Mouse (Mus musculus) urinary bladder, postnatal 4 days (tissue): ENCODE data around the gene Gm20388.
"Not testable (repeated sequence)": the region's sequence is repeated elsewhere in the genome, so short reads cannot be mapped to it uniquely, and the experiment has no call there.

ENCODE experiments used
- DNase-seq, 2 experiments: peaks; one replicate each; pipeline ENCODE4 v3.0.0; 2021 to 2022; ENCODE audit warnings: low spot score in 2 of 2

The Gm20388 gene

DNA sequence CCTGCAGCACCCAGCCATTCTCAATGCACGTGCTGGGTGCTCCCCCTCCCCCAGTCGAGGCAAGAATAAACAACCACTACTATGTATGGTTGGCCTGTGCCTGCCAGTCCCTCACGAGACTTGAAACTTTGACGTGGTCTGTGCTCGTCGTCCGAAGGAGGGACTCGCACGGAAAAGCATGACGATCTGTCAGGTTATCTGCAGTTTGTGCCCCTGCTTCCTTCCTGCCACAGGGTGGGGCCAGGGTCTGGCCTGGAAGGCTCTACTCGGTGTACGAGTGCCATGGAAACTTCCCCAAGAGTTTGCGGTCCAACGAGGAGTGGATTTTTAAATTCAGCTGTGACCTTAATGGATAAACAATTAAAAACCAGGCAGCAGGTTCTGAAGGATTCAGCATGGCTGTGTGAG is 3896.4 kb downstream of the Gm20388 start:
- no peak for DNase-seq

GRCm38 (mm10) chr8:123807852-123808573 is 3897.4 kb downstream of the Gm20388 start:
- DNase-seq: no peak

DNA sequence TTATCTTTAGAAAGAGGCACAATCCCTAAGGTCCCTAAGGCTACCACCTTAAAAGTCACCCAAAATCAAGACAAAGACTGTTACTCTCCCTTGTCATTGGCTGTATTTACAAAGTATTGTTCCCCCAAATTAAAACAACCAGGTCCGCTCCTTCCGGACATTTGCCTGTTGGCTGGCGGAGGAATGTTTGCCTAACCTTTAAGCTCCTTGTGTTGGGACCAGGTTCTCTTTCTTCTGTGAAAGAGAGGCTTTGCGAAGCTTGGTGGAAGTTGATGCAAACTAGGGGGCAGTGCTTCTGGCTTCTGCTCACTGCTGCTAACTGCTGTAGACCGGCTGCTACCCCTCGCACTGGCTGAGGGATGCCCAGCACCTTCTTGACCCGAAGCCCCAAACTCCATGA is 3898.0 kb downstream of the Gm20388 start:
- DNase-seq: no peak

DNA sequence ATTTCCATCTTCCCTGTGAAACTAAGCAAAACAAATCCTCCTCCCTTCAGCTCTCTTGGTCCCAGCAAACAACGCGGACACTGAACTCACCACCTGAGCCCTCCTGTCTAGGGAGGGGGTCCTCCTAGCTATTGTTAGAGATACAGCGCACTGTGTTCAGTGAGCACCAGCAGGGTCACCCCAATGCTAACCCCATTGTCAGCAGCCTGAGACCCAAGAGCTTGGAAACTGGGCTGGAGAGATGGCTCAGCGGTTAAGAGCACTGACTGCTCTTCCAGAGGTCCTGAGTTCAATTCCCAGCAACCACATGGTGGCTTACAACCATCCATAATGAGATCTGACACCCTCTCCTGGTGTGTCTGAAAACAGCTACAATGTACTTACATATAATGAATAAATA is 3898.7 kb downstream of the Gm20388 start:
- DNase-seq: not testable (repeated sequence)

GRCm38 (mm10) chr8:123812227-123812626 is 3901.6 kb downstream of the Gm20388 start:
- no peak for DNase-seq

GRCm38 (mm10) chr8:123813173-123813891 is 3902.7 kb downstream of the Gm20388 start:
- DNase-seq: no peak

- no peak for DNase-seq
These were observed 3903.2 kb downstream of the Gm20388 start for GRCm38 (mm10) chr8:123813892-123814266.

DNA sequence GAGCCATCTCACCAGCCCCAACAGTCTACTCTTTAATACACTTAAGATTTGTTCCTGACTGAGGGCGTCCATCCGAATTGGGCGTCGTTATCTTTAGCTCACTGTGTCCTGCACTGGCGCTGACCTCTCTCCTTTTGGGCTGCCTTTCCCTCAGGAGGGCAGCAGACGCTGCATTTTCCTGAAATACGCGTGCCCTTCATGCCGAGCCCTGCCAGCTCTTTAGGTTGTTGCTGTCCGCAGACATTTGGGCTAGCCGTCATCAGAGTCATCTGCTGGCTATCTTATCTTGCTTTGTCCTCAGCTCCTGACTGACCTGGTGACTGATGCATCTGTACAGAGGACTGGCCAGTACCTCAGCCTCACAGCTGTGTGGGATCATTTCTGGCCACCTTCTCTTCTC is 3904.7 kb downstream of the Gm20388 start:
- DNase-seq: no peak

DNA sequence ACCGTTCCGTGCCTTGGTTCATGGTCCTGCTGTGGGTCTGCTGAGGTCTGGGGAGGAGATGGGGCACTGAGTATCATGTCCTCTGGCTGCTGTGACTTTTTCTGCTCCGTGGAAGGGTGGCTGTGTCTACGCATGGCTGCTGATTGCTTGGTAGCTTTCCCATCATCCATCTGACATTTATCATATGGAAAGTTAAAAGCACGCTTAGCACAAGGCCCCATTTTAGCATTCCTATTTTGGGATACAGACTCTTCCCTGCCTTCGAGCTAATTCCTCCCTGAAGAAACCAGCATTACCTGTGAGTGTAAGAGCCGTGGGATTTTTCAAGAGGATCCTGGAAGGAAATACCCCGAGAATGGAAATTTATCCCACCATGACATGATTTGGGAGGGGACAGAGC is 3906.3 kb downstream of the Gm20388 start:
- DNase-seq: no peak

DNA sequence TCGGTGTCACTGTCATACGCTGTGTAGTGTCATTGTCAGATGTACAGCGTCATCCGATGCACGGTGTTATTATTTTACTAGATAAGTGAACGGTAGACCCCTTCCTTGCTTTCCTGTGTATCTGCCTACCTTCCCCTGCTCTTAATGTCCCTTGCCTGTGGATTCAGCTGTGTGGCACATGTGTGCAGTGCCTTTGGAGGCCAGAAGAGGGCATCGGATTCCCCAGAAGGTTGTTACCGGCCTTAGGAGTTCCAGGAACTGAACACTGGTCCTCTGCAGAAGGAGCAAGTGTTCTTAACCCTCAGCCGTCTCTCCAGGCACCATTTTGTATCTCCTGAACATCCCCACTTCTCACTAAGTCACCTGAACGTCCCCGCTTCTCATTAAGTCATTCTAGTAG is 3907.1 kb downstream of the Gm20388 start:
- no peak for DNase-seq

DNA sequence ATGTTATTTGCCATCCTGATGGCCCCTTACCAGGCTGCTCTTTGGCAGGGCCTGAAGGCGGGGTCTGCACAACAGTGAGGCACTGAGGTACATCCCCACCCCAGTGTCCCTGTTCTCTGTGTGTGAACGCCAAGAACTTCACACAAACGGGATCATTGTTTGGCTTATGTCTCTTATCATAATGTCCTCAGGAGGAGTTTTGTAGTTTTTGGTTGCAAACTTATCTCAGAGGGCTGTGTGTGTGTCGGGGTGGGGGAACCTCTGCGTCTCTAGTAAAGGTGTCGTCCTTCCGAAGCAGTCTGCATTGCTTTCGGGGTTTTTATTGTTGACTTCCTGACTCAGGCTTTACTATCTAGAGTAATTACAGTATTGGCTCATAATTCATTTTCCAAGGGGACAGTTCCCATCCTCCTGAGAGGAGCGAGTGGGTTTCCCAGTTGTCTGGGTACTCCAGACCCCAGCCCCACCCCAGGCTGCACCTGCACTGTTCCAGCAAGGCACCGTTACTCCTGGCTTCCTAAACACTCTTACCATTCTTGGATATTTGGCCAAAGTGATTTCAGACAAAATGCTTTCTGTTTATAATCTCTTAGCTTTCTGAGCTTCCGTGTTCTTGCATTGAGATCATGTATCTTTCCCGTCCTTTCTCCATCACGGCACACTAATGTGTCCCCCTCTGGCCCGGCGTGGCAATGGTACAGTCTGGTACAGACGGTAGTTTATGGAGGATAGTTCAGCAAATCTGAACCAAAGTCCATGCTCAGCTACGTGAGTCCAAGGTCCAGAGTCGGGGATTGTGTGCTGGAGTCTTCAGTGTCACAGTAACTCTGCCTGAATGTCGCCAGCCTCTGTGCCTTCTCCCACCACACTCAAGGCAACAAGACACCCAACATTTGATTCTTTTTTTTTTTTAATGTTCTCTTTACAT is 3909.3 kb downstream of the Gm20388 start:
- DNase-seq: no peak

- DNase-seq: no peak
These were observed 3910.1 kb downstream of the Gm20388 start for GRCm38 (mm10) chr8:123820780-123821179.

DNA sequence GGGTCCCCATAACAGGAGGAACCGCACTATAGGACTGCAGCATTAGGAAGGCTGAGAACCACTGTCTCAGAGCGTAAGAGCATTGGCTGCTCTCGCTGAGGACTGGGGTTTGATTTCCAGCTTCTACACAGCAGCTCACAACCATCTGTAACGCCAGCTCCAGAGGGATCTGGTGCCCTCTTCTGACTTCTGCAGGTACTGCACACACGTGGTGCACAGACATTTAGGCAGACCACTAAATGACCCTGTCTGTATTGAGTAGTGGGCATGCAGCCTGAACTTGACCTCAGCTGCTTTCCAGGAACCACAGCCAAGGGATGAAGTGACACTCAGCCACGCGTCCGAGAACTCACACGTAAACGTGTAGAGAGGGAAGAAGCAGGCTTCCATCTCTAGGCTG is 3912.5 kb downstream of the Gm20388 start:
- DNase-seq: no peak

- no peak for DNase-seq
These were observed 3913.0 kb downstream of the Gm20388 start for GRCm38 (mm10) chr8:123823532-123824123.

DNA sequence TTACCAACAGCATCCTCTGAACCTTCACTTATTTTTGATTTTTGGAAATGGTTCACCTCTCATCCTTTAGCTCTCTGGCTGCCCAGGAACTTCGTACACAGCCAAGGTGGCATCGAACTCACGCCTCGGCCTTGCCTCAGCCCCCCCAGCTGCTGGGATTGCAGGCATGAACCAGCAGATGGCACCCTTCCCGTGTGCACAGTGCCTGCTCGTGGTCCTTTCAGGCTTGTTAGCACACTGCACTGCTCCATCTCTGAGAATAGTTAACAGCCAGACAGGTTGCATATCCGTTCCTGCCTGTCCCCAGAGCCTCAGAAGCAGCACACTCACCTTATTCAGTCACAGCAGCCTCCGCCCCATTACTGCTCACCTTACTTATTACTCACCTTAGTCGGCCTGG is 3915.4 kb downstream of the Gm20388 start:
- no peak for DNase-seq

DNA sequence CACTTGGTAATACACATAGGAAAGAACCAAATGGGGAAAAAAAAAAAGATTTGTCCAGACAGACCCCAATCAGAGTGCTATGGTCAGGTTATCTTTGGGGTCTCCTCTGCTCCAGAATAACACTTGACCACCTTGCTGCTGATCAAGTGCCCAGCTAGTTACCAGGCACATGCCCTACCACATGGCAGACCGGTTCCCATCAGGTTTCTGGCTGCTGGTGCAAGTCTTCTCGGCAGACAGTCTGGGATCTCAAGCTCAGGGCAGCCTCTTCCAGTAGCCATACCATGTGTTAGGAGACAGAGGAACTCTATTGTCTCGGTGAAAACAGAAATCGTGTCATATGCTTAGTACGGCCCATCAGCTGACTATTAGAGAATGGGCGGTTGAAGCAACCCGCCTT is 3916.1 kb downstream of the Gm20388 start:
- no peak for DNase-seq

DNA sequence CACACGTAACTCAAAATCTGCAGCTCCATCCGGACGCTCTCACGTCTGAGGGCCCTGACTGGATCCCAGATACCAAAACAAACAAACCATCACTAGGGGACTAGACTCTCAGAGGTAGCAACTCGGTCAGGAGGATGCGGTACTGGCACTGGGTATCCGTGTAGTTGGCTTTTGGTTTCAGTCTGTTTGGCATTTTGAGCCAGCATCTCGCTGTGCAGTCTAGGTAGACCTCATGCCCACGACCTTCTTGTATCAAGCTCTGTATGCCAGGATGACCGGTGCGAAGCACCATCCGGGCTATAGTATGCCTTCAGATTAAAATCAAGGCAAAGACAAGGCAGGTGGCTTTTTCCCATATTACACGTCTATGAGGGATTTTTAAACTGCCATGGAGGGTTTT is 3916.9 kb downstream of the Gm20388 start:
- DNase-seq: no peak

DNA sequence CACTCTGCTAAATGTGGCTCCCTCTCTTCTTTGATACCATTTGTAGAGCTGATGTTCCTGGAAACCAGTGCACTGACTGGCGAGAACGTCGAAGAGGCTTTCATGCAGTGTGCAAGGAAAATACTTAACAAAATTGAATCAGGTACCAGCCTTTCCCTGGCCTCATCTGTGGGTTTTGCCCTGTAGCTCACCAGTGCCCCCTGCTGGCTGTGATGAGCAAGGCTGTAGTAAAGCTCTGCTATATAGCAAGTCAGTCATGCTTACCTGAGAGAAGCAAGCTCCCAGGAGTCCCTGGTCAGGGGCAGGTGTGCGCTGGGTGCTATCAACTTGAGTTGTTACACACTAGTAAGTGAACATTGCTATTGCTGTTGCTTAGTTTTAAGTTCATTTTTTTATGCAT is 3922.1 kb downstream of the Gm20388 start:
- no peak for DNase-seq

GRCm38 (mm10) chr8:123835451-123835850 is 3924.8 kb downstream of the Gm20388 start:
- DNase-seq: peak in 1 of 2 experiments; percentile 65

- no peak for DNase-seq
These were observed 3925.7 kb downstream of the Gm20388 start for GRCm38 (mm10) chr8:123836354-123836753.

DNA sequence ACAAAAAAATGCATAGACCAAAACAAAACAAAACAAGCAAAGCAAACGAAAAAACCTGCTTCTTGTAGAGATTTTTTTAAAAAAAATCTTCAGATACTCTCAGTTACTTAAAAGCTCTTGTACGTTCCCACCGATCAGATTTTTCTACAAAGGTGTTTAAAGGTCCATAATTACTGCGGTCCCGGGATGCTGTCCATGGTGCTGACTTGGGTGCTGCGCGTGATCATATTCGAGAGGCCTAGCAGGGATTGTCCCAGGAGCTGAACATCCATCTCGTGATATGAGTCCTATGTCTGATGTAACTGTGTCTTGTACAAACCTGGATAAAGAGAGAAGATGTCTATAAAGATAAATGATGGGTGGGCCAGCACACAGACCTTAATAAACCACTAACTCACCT is 3927.9 kb downstream of the Gm20388 start:
- DNase-seq: no peak
